27 mouse cellular contexts compared by ENCODE assay signal in the genomic region with DNA sequence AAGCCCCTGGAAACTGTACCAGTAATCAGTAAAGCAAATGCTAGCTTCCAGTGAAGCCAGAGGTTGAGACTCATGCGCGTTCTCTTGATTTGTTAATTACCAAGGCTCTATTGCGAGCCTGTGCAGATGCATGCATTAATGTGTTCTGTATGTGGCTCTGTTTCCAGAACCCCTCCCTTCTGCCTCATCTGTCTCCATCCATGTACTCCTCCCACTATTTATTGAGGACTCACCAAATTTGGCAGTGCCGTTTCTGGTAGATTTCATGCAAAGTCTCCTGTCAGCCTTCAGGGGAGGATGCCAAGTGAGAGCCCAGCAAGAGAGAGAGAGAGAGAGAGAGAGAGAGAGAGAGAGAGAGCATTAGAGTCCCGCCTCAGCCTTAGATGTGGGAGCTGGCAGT.
DNase-seq lines count a peak whose midpoint lies in the region; ATAC-seq and TF ChIP-seq lines count a peak whose summit lies in the region.
"Had no signal": no experiment of that assay in that cellular context is flagged by ENCODE, and none has a peak within 500 bp of the region (broad histone marks: within the 10 kb centered on the region; RNA-seq: fewer than 3 reads in every experiment).

No protein-coding gene starts in this region.

- TF ChIP-seq POLR2A in brain, embryonic 14.5 days (IDR thresholded peaks at IDR 0.05; ENCODE audit: borderline replicate concordance, extremely low read depth, insufficient read depth, insufficient read length, poor library complexity, severe bottlenecking) = no peak

- H3K36me3 ChIP-seq in forebrain, postnatal 0 days (ENCODE audit: insufficient read depth) = no peaks in the 10 kb centered on the region
- H3K36me3 ChIP-seq in forebrain, embryonic 16.5 days (ENCODE audit: control insufficient read depth, insufficient read depth) = no peaks in the 10 kb centered on the region
- H3K36me3 ChIP-seq in lung, embryonic 14.5 days (ENCODE audit: insufficient read depth) = no peaks in the 10 kb centered on the region
- no peaks in the 10 kb centered on the region for H3K36me3 ChIP-seq in intestine, embryonic 16.5 days (ENCODE audit: control insufficient read depth, insufficient read depth, low read length)
- H3K36me3 ChIP-seq: embryonic facial prominence, embryonic 12.5 days; heart, embryonic 12.5 days; heart, embryonic 15.5 days had no signal

- no peaks in the 10 kb centered on the region for H3K9me3 ChIP-seq in forebrain, postnatal 0 days (ENCODE audit: low read length)
- no peaks in the 10 kb centered on the region for H3K9me3 ChIP-seq in forebrain, embryonic 16.5 days (ENCODE audit: control insufficient read depth, low read length)
- H3K9me3 ChIP-seq in lung, embryonic 14.5 days (ENCODE audit: low read depth, low read length) = no peaks in the 10 kb centered on the region
- no peaks in the 10 kb centered on the region for H3K9me3 ChIP-seq in intestine, embryonic 16.5 days (ENCODE audit: control insufficient read depth, low read length)
- H3K9me3 ChIP-seq: embryonic facial prominence, embryonic 12.5 days; forebrain, embryonic 13.5 days; heart, embryonic 12.5 days; heart, embryonic 15.5 days had no signal

- 37% methylated on average over 5 of the region's 5 CpGs for WGBS in forebrain, postnatal 0 days
- WGBS in forebrain, embryonic 16.5 days = 37% methylated on average over 5 of the region's 5 CpGs
- WGBS in lung, embryonic 14.5 days = 73% methylated on average over 5 of the region's 5 CpGs
- WGBS in intestine, embryonic 16.5 days = 62% methylated on average over 5 of the region's 5 CpGs

- DNase-seq in forebrain, postnatal 0 days = no peak
- DNase-seq in lung, embryonic 14.5 days = peak; percentile 28
- DNase-seq in lung, postnatal 14 days = no peak
- peak; percentile 10 for DNase-seq in retina, postnatal 1 day
- no peak for DNase-seq in retina, embryonic 14.5 days (ENCODE audit: low spot score)
- DNase-seq in brain, embryonic 14.5 days (ENCODE audit: low read depth) = peak; percentile 65
- DNase-seq: adrenal gland, adult 8-10 months; adrenal gland, postnatal 25 days; cerebellum, adult 18-20 months; cerebellum, adult 9-10 months; cerebellum, postnatal 14 days; gastrocnemius, postnatal 10 days; gastrocnemius, postnatal 36 days; heart, postnatal 10 days; heart, postnatal 36 days had no signal

- H3K4me3 ChIP-seq in forebrain, postnatal 0 days (ENCODE audit: low read depth, low read length) = no peak overlapping the region
- no peak overlapping the region for H3K4me3 ChIP-seq in forebrain, embryonic 16.5 days (replicated peaks; ENCODE audit: low read length)
- no peak overlapping the region for H3K4me3 ChIP-seq in lung, embryonic 14.5 days (ENCODE audit: low read depth, low read length)
- H3K4me3 ChIP-seq in intestine, embryonic 16.5 days (ENCODE audit: low read length) = no peak overlapping the region
- H3K4me3 ChIP-seq: embryonic facial prominence, embryonic 12.5 days; erythroblast, embryonic 14.5 days; forebrain, embryonic 13.5 days; heart, embryonic 12.5 days; heart, embryonic 15.5 days had no signal

- H3K27me3 ChIP-seq in forebrain, postnatal 0 days (ENCODE audit: insufficient read depth, low read length) = no peaks in the 10 kb centered on the region; the same call in 1 of the 2 replicates
- peaks cover 3% of the 10 kb centered on the region; the same call in 1 of the 2 replicates for H3K27me3 ChIP-seq in forebrain, embryonic 16.5 days (replicated peaks; ENCODE audit: control insufficient read depth, insufficient read depth, low read length)
- H3K27me3 ChIP-seq in lung, embryonic 14.5 days (ENCODE audit: insufficient read depth, low read length) = no peaks in the 10 kb centered on the region
- H3K27me3 ChIP-seq in intestine, embryonic 16.5 days (replicated peaks; ENCODE audit: control insufficient read depth, insufficient read depth, low read length) = no peaks in the 10 kb centered on the region
- H3K27me3 ChIP-seq: heart, embryonic 12.5 days; heart, embryonic 15.5 days had no signal

- TF ChIP-seq CTCF in forebrain, postnatal 0 days (IDR thresholded peaks at IDR 0.05; ENCODE audit: low read depth) = no peak
- TF ChIP-seq CTCF in lung, embryonic 14.5 days (IDR thresholded peaks at IDR 0.05; ENCODE audit: low read depth) = no peak
- TF ChIP-seq CTCF in brain, embryonic 14.5 days (IDR thresholded peaks at IDR 0.05; ENCODE audit: borderline replicate concordance, extremely low read depth, insufficient read depth, insufficient read length) = no peak

- H3K27ac ChIP-seq in forebrain, postnatal 0 days (ENCODE audit: low read depth, low read length) = no peak overlapping the region
- H3K27ac ChIP-seq in forebrain, embryonic 16.5 days (ENCODE audit: low read length) = no peak overlapping the region
- no peak overlapping the region for H3K27ac ChIP-seq in lung, embryonic 14.5 days (ENCODE audit: low read depth)
- no peak overlapping the region for H3K27ac ChIP-seq in intestine, embryonic 16.5 days (ENCODE audit: low read length)
- H3K27ac ChIP-seq: forebrain, embryonic 13.5 days; heart, embryonic 15.5 days; hindbrain, embryonic 14.5 days; hindbrain, postnatal 0 days had no signal

- H3K4me2 ChIP-seq in forebrain, postnatal 0 days (ENCODE audit: low read depth) = no peak overlapping the region
- no peak overlapping the region for H3K4me2 ChIP-seq in forebrain, embryonic 16.5 days (ENCODE audit: low read length)
- no peak overlapping the region for H3K4me2 ChIP-seq in lung, embryonic 14.5 days
- no peak overlapping the region for H3K4me2 ChIP-seq in intestine, embryonic 16.5 days (ENCODE audit: low read depth, low read length)
- H3K4me2 ChIP-seq: embryonic facial prominence, embryonic 12.5 days; forebrain, embryonic 13.5 days; heart, embryonic 12.5 days; heart, embryonic 15.5 days; hindbrain, embryonic 14.5 days had no signal

- H3K4me1 ChIP-seq in forebrain, postnatal 0 days (ENCODE audit: insufficient read depth) = no peaks in the 10 kb centered on the region
- H3K4me1 ChIP-seq in forebrain, embryonic 16.5 days (replicated peaks; ENCODE audit: control insufficient read depth, insufficient read depth, low read length) = peaks cover 13% of the 10 kb centered on the region
- peaks cover 4% of the 10 kb centered on the region; the same call in 1 of the 2 replicates for H3K4me1 ChIP-seq in lung, embryonic 14.5 days (ENCODE audit: insufficient read depth)
- no peaks in the 10 kb centered on the region for H3K4me1 ChIP-seq in intestine, embryonic 16.5 days (ENCODE audit: control insufficient read depth, insufficient read depth, low read length)
- H3K4me1 ChIP-seq: heart, embryonic 12.5 days; heart, embryonic 15.5 days had no signal

- ATAC-seq in forebrain, postnatal 0 days = peak; percentile 38; the same call in 1 of the 2 replicates
- no peak for ATAC-seq in forebrain, embryonic 16.5 days
- ATAC-seq in lung, embryonic 14.5 days (ENCODE audit: insufficient read depth) = no peak
- no peak for ATAC-seq in intestine, embryonic 16.5 days
- ATAC-seq: activated CD4-positive, CD25-positive, alpha-beta regulatory T cell, adult 4 months; CD4-positive, CD25-positive, alpha-beta regulatory T cell, adult 4 months; forebrain, embryonic 13.5 days; hindbrain, postnatal 0 days; inflammation-experienced regulatory T-cells, adult 6 months had no signal

- H3K9ac ChIP-seq in forebrain, postnatal 0 days = no peak overlapping the region
- H3K9ac ChIP-seq in forebrain, embryonic 16.5 days (replicated peaks; ENCODE audit: low read depth, low read length) = no peak overlapping the region
- H3K9ac ChIP-seq in lung, embryonic 14.5 days = no peak overlapping the region
- H3K9ac ChIP-seq in intestine, embryonic 16.5 days (ENCODE audit: low read depth, low read length) = no peak overlapping the region
- H3K9ac ChIP-seq: embryonic facial prominence, embryonic 12.5 days; forebrain, embryonic 13.5 days; heart, embryonic 12.5 days; heart, embryonic 15.5 days; hindbrain, embryonic 14.5 days had no signal

Comparison
In these comparisons a context has a peak if more than half of its experiments do, and no peak if none do; other contexts are left out.
1. DNase-seq: peak in lung, embryonic 14.5 days (single experiment), retina, postnatal 1 day (single experiment) and brain, embryonic 14.5 days (single experiment); none in forebrain, postnatal 0 days (single experiment), lung, postnatal 14 days (single experiment) and retina, embryonic 14.5 days (single experiment).